Mouse (Mus musculus) heart, adult 2 months (tissue): ENCODE data around the gene Ifit1bl1.

Experiments used
- CTCF ChIP-seq: fragments of 200-600 bp; IDR thresholded peaks from 2 replicates; pipeline ENCODE4 v1.8.1; 2022; ENCODE audit warnings: antibody characterized with exemption, mild to moderate bottlenecking, moderate library complexity
- POLR2A ChIP-seq: fragments of 200-500 bp; IDR thresholded peaks from 2 replicates; pipeline ENCODE4 v1.6.1; 2011; ENCODE audit warnings: mild to moderate bottlenecking, low read depth, low read length, control low read depth; ENCODE audit not compliant: insufficient read depth

- no peak for TF ChIP-seq CTCF
- no peak for TF ChIP-seq POLR2A
These were observed 48.5 kb upstream of the Ifit1bl1 start for GRCm38 (mm10) chr19:34650276-34650675.
